Mouse (Mus musculus): Measurements from ENCODE around the gene Atrx. TPM values are rescaled to one million over a fixed set of nuclear protein-coding genes. Genes with fewer than 3 reads are reported as not detected.

Gene Atrx
- total and polyA plus RNA-seq, 3 experiments = 14.1 to 64.9 (median 55.6) TPM

- Histone ChIP-seq H3K27ac (no peak overlapping the region), H3K36me3 (ENCODE audit: control insufficient read depth, insufficient read depth, low read length) (no peaks in the 10 kb centered on the region), H3K79me2 (replicated peaks; ENCODE audit: control insufficient read depth, insufficient read depth, low read length) (no peaks in the 10 kb centered on the region), H3K4me3 (no peak overlapping the region), H3K9ac (ENCODE audit: low read depth, low read length) (0 out of 2 replicates have a peak overlapping the region, but pooled peaks have one; percentile 1), H3K4me1 (ENCODE audit: control insufficient read depth, insufficient read depth, low read length) (no peaks in the 10 kb centered on the region; the same call in 1 of the 2 replicates), H3K27me3 (ENCODE audit: control insufficient read depth, insufficient read depth, low read length) (no peaks in the 10 kb centered on the region)
- 32% methylated on average over 6 of the region's 6 CpGs for WGBS
- no peak for TF ChIP-seq CTCF (IDR thresholded peaks at IDR 0.05)
- intact Hi-C loops (cut with DNase I) = no loop called here
- DNase-seq = peak; percentile 2 to 21
Observed at GRCm38 (mm10) chrX:105766013-105766412, 163.2 kb downstream of the Atrx start.

DNA sequence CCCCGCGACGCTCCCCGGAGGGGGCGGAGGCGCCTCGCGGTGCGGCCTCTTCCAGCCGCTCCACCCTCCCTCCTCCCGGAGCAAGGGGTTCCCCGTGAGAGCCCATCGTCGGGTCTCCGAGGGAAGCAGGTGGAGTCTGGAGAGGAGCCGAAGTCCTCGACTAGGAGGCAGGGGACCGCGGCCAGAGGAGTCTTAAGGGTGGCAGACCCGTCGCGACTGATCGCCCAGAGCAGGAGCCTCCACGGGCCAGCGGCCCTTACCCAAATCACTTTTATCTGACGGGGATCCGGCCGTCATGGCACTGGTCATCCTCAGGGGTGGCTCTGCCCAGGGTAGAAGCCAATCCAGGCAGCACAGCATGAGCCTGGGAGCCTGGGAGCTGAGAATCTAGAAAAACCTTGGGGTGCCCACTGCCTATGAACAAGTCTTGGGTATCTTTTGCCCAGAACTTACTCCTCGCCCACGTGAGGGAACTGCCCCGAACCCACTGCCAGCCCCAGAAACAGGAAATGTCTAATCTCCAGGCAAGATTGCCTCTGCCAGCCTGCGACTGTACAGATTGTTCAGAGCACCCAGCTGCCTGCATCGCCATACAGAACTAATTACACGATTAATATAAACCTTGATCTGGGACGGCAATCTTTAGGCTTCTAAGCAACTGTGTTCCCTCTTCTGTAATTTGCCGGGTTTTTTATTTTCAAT, 164.0 kb downstream of the Atrx start:
- Histone ChIP-seq H3K4me3 (peak overlapping the region; percentile 49), H3K4me1 (ENCODE audit: control insufficient read depth, insufficient read depth, low read length) (no peaks in the 10 kb centered on the region; the same call in 1 of the 2 replicates), H3K27me3 (ENCODE audit: control insufficient read depth, insufficient read depth, low read length) (no peaks in the 10 kb centered on the region), H3K36me3 (ENCODE audit: control insufficient read depth, insufficient read depth, low read length) (no peaks in the 10 kb centered on the region), H3K27ac (peak overlapping the region; percentile 58), H3K9ac (ENCODE audit: low read depth, low read length) (peak overlapping the region; percentile 94), H3K79me2 (replicated peaks; ENCODE audit: control insufficient read depth, insufficient read depth, low read length) (no peaks in the 10 kb centered on the region)
- intact Hi-C loops (cut with DNase I) = no loop called here
- TF ChIP-seq POLR2A (IDR thresholded peaks at IDR 0.05; ENCODE audit: insufficient read depth, low read depth, low read length) = no peak
- no peak for TF ChIP-seq CTCF (IDR thresholded peaks at IDR 0.05)
- no peak for TF ChIP-seq EP300 (IDR thresholded peaks at IDR 0.05; ENCODE audit: insufficient read depth, low read depth, low read length)
- 19% methylated on average over 33 of the region's 36 CpGs for WGBS
- peak; percentile 14 to 47 for DNase-seq

- peak within 1 kb of the TSS; percentile 58 for H3K27ac ChIP-seq
Observed at GRCm38 (mm10) chrX:105764162-105765004, 164.8 kb downstream of the Atrx start, which contains the start of gene Fgf16. Gene Fgf16, plus strand, starts transcription at chrX:105764279.

DNA sequence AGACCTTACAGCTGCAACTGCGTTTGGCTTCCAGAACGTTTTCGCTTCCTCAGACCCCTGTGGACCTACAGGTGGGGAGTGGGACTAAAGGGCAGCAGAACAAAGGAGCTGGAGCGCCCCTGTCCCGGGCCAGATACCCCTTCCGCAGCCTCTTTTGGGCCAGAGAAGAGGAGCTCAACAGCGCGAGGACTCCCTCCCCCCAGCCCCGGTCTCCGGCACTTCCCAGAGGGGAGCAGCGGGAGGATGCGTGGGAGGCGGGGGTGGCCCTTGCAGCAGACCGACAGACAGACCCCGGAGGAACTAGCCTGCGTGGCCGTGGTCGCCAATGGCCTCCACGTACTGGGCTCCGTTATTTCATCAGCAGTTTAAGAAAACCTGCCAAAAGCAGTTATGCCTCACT, 165.6 kb downstream of the Atrx start:
- Histone ChIP-seq H3K4me3 (peak overlapping the region; percentile 49), H3K27me3 (ENCODE audit: control insufficient read depth, insufficient read depth, low read length) (no peaks in the 10 kb centered on the region), H3K79me2 (replicated peaks; ENCODE audit: control insufficient read depth, insufficient read depth, low read length) (no peaks in the 10 kb centered on the region), H3K4me1 (ENCODE audit: control insufficient read depth, insufficient read depth, low read length) (no peaks in the 10 kb centered on the region; the same call in 1 of the 2 replicates), H3K27ac (peak overlapping the region; percentile 36), H3K9ac (ENCODE audit: low read depth, low read length) (peak overlapping the region; percentile 66), H3K36me3 (ENCODE audit: control insufficient read depth, insufficient read depth, low read length) (no peaks in the 10 kb centered on the region)
- 9% methylated on average over 20 of the region's 20 CpGs for whole genome bisulfite sequencing
- TF ChIP-seq CTCF (IDR thresholded peaks at IDR 0.05) = no peak
- TF ChIP-seq EP300 (IDR thresholded peaks at IDR 0.05; ENCODE audit: insufficient read depth, low read depth, low read length) = no peak
- no peak for TF ChIP-seq POLR2A (IDR thresholded peaks at IDR 0.05; ENCODE audit: insufficient read depth, low read depth, low read length)
- intact Hi-C loops (cut with DNase I) = no loop called here
- peak; percentile 37 to 48 for DNase-seq

More at GRCm38 (mm10) chrX:105764162-105765004, 164.8 kb downstream of the Atrx start, which contains the start of gene Fgf16:
- H3K27me3 ChIP-seq (ENCODE audit: control insufficient read depth, insufficient read depth, low read length) = no peaks in the 10 kb centered on the region
- 16% methylated on average over 63 of the region's 86 CpGs for WGBS
- H3K79me2 ChIP-seq (replicated peaks; ENCODE audit: control insufficient read depth, insufficient read depth, low read length) = no peaks in the 10 kb centered on the region
- peak; percentile 28 to 50 for DNase-seq
- peak within 1 kb of the TSS; percentile 94 for H3K9ac ChIP-seq (ENCODE audit: low read depth, low read length)
- intact Hi-C loops (cut with DNase I) = no loop called here
- peak within 1 kb of the TSS; percentile 49 for H3K4me3 ChIP-seq
- TF ChIP-seq EP300 (IDR thresholded peaks at IDR 0.05; ENCODE audit: insufficient read depth, low read depth, low read length) (no peak), POLR2A (IDR thresholded peaks at IDR 0.05; ENCODE audit: insufficient read depth, low read depth, low read length) (no peak), CTCF (IDR thresholded peaks at IDR 0.05) (no peak)
- H3K4me1 ChIP-seq (ENCODE audit: control insufficient read depth, insufficient read depth, low read length) = no peaks in the 10 kb centered on the region; the same call in 1 of the 2 replicates
- no peaks in the 10 kb centered on the region for H3K36me3 ChIP-seq (ENCODE audit: control insufficient read depth, insufficient read depth, low read length)

- peak; percentile 28 to 39 for DNase-seq
- Histone ChIP-seq H3K9ac (ENCODE audit: low read depth, low read length) (peak overlapping the region; percentile 66), H3K36me3 (ENCODE audit: control insufficient read depth, insufficient read depth, low read length) (no peaks in the 10 kb centered on the region), H3K27me3 (ENCODE audit: control insufficient read depth, insufficient read depth, low read length) (no peaks in the 10 kb centered on the region), H3K27ac (peak overlapping the region; percentile 36; the same call in 1 of the 2 replicates), H3K79me2 (replicated peaks; ENCODE audit: control insufficient read depth, insufficient read depth, low read length) (no peaks in the 10 kb centered on the region), H3K4me1 (ENCODE audit: control insufficient read depth, insufficient read depth, low read length) (no peaks in the 10 kb centered on the region; the same call in 1 of the 2 replicates), H3K4me3 (peak overlapping the region; percentile 49)
- intact Hi-C loops (cut with DNase I) = no loop called here
- whole genome bisulfite sequencing = 14% methylated on average over 23 of the region's 23 CpGs
- TF ChIP-seq EP300 (IDR thresholded peaks at IDR 0.05; ENCODE audit: insufficient read depth, low read depth, low read length) = no peak
- peak; percentile 54 for TF ChIP-seq CTCF (IDR thresholded peaks at IDR 0.05)
Observed at GRCm38 (mm10) chrX:105762847-105763527, 166.2 kb downstream of the Atrx start.

Other genes with a start within 250 kb of the Atrx start
- 10 to 100 TPM; 16.0 to 18.1 TPM for gene Fgf16, start 165.1 kb downstream of the Atrx start, total RNA-seq (2021)
- 9.5 and 14.3 TPM in 2 replicates for gene Fgf16, start 165.1 kb downstream of the Atrx start, polyA plus RNA-seq (2012; rRNA removed)
- gene Magt1, start 82.5 kb upstream of the Atrx start, total RNA-seq (2021) = 10 to 100 TPM; 44.0 to 58.3 TPM
- 6.6 and 19.1 TPM in 2 replicates for gene Magt1, start 82.5 kb upstream of the Atrx start, polyA plus RNA-seq (2012; rRNA removed)
- 1,000 to 10,000 TPM; 1,564 to 1,777 TPM for gene Cox7b, start 86.3 kb upstream of the Atrx start, total RNA-seq (2021)
- 885 and 1,489 TPM in 2 replicates for gene Cox7b, start 86.3 kb upstream of the Atrx start, polyA plus RNA-seq (2012; rRNA removed)
- 1 to 10 TPM; 6.7 to 7.3 TPM for gene Atp7a, start 97.9 kb upstream of the Atrx start, total RNA-seq (2021)
- 1.6 and 3.6 TPM in 2 replicates for gene Atp7a, start 97.9 kb upstream of the Atrx start, polyA plus RNA-seq (2012; rRNA removed)
- 1 to 10 TPM; 1.7 to 1.8 TPM for gene Tlr13, start 213.8 kb upstream of the Atrx start, total RNA-seq (2021)
- 0.57 and 0.82 TPM in 2 replicates for gene Tlr13, start 213.8 kb upstream of the Atrx start, polyA plus RNA-seq (2012; rRNA removed)